Mouse (Mus musculus) c-Kit-positive CD71-positive TER-119-positive erythroid progenitor cells, embryonic 14.5 days (primary cell): ENCODE data around the gene Sh3gl2.

ENCODE experiments used
- DNase-seq: peaks from one replicate; pipeline ENCODE4 v3.0.0-alpha.2; 2013; ENCODE audit warnings: low spot score

Gene Sh3gl2

GRCm38 (mm10) chr4:85205071-85205635, at the start of gene Sh3gl2:
Gene Sh3gl2, plus strand, starts transcription at chr4:85205126.
- no peak for DNase-seq

- DNase-seq = no peak
These were observed 43.8 kb upstream of the Sh3gl2 start for GRCm38 (mm10) chr4:85161156-85161555.

GRCm38 (mm10) chr4:85162468-85163312, 42.2 kb upstream of the Sh3gl2 start:
- no peak for DNase-seq

- no peak for DNase-seq
These were observed 41.7 kb upstream of the Sh3gl2 start for GRCm38 (mm10) chr4:85163313-85163615.

- no peak for DNase-seq
These were observed 36.9 kb upstream of the Sh3gl2 start for GRCm38 (mm10) chr4:85168001-85168400.

- no peak for DNase-seq
These were observed 29.5 kb upstream of the Sh3gl2 start for GRCm38 (mm10) chr4:85175466-85175865.

- no peak for DNase-seq
These were observed 26.4 kb upstream of the Sh3gl2 start for GRCm38 (mm10) chr4:85178394-85179051.

GRCm38 (mm10) chr4:85186011-85186410, 18.9 kb upstream of the Sh3gl2 start:
- DNase-seq = no peak

GRCm38 (mm10) chr4:85196201-85196600, 8.7 kb upstream of the Sh3gl2 start:
- no peak for DNase-seq

- no peak for DNase-seq
These were observed 6.5 kb upstream of the Sh3gl2 start for GRCm38 (mm10) chr4:85198431-85198830.

GRCm38 (mm10) chr4:85202582-85202981, 2.3 kb upstream of the Sh3gl2 start:
- no peak for DNase-seq

GRCm38 (mm10) chr4:85205636-85206211, 798 bp downstream of the Sh3gl2 start:
- no peak for DNase-seq

- no peak for DNase-seq
These were observed 1.9 kb downstream of the Sh3gl2 start for GRCm38 (mm10) chr4:85206675-85207400.

- DNase-seq = no peak
These were observed 2.6 kb downstream of the Sh3gl2 start for GRCm38 (mm10) chr4:85207515-85207914.

GRCm38 (mm10) chr4:85208531-85208930, 3.6 kb downstream of the Sh3gl2 start:
- DNase-seq = no peak

- no peak for DNase-seq
These were observed 6.0 kb downstream of the Sh3gl2 start for GRCm38 (mm10) chr4:85210953-85211352.

- no peak for DNase-seq
These were observed 12.1 kb downstream of the Sh3gl2 start for GRCm38 (mm10) chr4:85217003-85217402.

GRCm38 (mm10) chr4:85222716-85223115, 17.8 kb downstream of the Sh3gl2 start:
- no peak for DNase-seq

- no peak for DNase-seq
These were observed 21.8 kb downstream of the Sh3gl2 start for GRCm38 (mm10) chr4:85226731-85227130.

- DNase-seq = no peak
These were observed 23.0 kb downstream of the Sh3gl2 start for GRCm38 (mm10) chr4:85227664-85228588.

- no peak for DNase-seq
These were observed 23.6 kb downstream of the Sh3gl2 start for GRCm38 (mm10) chr4:85228589-85228948.
